Mouse (Mus musculus): ENCODE data around the gene Prim2.

- TF ChIP-seq CTCF (IDR thresholded peaks at IDR 0.05; ENCODE audit: low read depth, low read length) (no peak), GATA2 (IDR thresholded peaks at IDR 0.05; ENCODE audit: borderline replicate concordance, low read depth, low read length) (no peak)
These were observed 41.8 kb downstream of the Prim2 start for GRCm38 (mm10) chr1:33627803-33628202.
